Mouse (Mus musculus): ENCODE measurements around the gene Cab39.
"Not testable (repeated sequence)": the region's sequence is repeated elsewhere in the genome, so short reads cannot be mapped to it uniquely, and the experiment has no call there.

Gene Cab39

GRCm38 (mm10) chr1:85790565-85790964 is 2.7 kb upstream of the Cab39 start:
- DNase-seq (ENCODE audit: low spot score in 2 of 2) = no peak

- DNase-seq (ENCODE audit: low spot score in 2 of 2) = no peak
Observed at GRCm38 (mm10) chr1:85791476-85791875, 1.8 kb upstream of the Cab39 start.

DNA sequence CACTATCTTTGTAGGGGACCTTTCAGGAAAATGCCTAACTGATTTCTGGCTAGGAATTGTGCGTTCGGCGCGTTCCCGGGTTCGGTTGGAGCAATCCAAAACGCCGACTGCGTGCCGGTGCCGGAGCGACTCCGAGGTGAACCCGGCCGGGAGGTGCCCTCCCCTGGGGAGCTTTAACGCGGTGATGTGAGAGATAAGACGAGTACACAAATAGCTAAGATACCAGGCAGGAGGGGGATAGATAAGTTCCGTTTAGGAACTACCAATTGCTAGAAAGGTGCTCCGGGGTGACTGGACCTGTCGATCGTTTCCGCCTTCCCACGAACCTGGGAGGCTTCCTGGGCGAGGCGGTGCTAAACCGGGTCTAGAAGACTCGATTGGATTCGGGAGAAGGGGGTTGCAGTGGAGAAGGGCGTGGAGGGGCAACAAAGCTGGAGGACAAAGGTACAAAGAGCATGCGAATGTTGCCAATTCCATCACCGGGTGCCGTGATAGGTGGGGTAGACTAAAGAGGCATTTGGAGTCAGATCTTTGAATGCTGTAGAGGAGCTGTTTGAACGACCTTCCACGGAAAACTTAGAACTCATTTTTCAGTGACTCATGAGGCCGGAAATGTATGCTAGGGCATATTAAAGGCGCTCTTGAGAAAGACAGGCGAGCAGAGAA is 998 bp downstream of the Cab39 start:
- peak; percentile 54 to 55 for DNase-seq (ENCODE audit: low spot score in 2 of 2)

- no peak for DNase-seq (ENCODE audit: low spot score in 2 of 2)
Observed at GRCm38 (mm10) chr1:85795196-85795595, 2.0 kb downstream of the Cab39 start.

- no peak for DNase-seq (ENCODE audit: low spot score in 2 of 2)
Observed at GRCm38 (mm10) chr1:85799776-85800175, 6.5 kb downstream of the Cab39 start.

DNA sequence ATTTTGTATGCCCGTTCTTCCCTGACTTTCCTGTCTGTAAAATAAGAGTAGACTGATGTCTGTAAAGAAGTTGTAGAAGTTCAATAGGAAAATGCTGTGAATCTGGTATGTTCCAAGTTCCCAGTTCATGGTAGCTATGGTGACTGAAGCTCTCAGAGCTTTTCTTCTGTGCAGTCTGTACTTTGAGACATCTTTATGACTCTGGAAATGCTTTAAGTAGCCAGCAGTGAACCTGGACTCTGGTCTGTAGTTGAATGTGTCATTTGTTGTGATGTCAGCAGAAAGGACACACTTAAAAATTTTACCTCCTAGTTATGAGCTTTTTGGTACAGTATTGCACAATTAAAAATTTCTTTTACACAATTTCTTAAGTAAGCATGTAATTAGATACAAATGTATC is 9.3 kb downstream of the Cab39 start:
- no peak for DNase-seq (ENCODE audit: low spot score in 2 of 2)

DNA sequence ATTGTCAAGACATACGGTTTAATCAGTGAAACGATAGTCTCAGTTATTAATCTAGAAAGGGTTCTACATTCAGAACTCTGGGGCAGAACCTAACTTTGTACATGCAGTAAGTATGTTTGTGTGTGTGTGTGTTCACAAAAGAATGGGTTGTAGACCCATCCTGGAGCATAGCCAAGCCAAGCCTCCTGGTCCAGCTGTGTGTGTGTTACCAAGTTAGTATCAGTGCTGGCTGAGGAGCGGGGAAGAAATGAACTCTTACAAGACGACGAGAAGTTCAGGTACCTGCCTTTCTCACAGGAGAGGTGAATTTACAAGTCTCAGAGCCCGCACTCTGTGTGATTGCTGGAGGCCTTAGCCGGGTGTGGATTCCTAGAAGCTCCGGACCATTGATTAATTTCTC is 11.3 kb downstream of the Cab39 start:
- no peak for DNase-seq (ENCODE audit: low spot score in 2 of 2)

DNA sequence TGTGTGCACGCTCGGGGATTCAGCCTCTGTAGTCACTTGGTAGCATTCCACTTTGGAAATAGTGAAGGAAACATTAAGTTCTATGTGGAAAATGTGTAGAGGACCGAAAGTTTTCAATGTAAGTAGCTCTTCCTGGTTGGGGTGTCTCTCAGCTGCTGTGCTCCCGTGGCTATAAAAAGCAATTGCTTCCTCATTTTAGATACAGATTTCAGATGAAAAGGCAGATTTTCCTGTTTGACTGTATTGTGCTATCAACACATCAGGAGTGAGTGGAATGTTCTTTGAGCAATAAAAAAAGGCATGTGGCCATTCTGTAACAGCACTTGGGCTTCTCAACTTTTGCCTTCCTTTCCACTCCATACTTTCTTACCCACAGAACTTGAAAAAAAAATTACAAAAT is 16.0 kb downstream of the Cab39 start:
- no peak for DNase-seq (ENCODE audit: low spot score in 2 of 2)

- DNase-seq (ENCODE audit: low spot score in 2 of 2) = no peak
Observed at GRCm38 (mm10) chr1:85810343-85810742, 17.1 kb downstream of the Cab39 start.

DNA sequence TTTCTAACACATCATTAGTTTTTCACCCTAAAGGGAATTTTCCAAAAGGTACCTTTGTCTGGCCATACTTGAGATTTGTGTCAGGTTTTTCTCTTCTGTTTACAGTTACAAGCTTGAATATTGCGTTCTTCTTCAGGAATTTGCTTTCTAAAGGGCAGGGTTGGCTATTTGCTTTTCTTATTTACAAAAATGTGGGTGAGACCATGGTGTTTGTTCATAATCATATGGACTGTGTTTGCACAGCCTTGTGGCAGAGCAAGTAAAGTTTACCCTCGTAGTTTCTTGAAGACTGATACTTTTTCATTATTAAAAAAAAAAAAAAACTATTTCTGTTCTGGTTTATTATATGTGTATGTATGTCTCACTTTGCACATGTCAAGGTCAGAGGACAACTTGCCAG is 17.5 kb downstream of the Cab39 start:
- no peak for DNase-seq (ENCODE audit: low spot score in 2 of 2)

GRCm38 (mm10) chr1:85814213-85814612 is 21.0 kb downstream of the Cab39 start:
- DNase-seq (ENCODE audit: low spot score in 2 of 2) = not testable (repeated sequence)

DNA sequence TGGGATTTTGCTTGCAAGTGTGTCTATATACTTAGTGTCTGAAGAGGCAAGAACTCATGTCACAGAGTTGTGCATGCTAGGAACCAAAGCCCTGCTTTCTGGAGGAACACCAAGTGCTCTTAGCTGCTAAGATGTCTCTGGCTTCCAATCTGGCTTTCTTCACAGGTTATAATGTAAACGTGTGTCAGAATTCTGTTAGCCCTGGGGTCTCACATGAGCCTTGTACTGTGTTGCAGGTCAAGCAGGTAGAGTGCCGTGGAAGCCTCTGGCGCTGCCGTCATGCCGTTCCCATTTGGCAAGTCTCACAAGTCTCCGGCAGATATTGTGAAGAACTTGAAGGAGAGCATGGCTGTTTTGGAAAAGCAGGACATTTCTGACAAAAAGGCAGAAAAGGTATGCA is 24.9 kb downstream of the Cab39 start:
- no peak for DNase-seq (ENCODE audit: low spot score in 2 of 2)

DNA sequence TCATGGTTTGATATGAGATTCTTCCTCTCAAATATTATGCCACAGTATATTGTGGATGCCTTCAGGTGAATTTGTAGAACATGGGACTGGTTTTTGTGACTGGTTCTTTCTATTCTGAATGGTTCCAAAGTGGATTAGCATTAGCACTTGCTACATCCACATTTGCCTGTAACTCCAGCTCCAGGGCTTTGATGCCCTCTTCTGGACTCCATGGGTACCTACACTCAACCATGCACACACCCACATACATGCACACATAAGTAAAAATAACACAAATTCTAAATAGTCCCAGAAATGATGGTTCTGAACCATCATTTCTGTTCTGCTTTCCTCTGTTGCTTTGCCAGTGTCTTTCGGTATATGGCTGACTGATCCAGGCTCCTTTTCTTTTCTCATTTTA is 26.5 kb downstream of the Cab39 start:
- no peak for DNase-seq (ENCODE audit: low spot score in 2 of 2)

DNA sequence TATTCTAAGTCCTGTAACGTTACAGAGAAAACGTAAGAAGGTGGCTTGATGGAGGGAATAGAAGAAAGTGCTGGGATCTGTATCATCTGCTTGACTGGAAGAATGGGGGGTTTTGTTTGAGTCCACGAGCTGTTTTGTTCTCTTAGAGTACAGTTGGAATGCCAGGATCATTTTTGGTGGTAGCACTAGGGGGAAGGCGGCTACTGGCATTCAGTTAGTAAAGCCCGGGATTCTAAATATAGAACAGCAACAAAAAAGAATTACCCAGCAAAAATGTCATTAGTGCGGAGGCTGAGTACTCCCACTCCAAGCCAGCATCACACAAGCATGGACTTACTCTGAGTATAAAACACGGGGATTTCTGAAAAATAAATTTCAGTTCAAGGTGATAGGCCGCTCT is 29.0 kb downstream of the Cab39 start:
- DNase-seq (ENCODE audit: low spot score in 2 of 2) = no peak

GRCm38 (mm10) chr1:85824905-85825304 is 31.7 kb downstream of the Cab39 start:
- no peak for DNase-seq (ENCODE audit: low spot score in 2 of 2)

- DNase-seq (ENCODE audit: low spot score in 2 of 2) = no peak
Observed at GRCm38 (mm10) chr1:85827166-85827565, 33.9 kb downstream of the Cab39 start.

DNA sequence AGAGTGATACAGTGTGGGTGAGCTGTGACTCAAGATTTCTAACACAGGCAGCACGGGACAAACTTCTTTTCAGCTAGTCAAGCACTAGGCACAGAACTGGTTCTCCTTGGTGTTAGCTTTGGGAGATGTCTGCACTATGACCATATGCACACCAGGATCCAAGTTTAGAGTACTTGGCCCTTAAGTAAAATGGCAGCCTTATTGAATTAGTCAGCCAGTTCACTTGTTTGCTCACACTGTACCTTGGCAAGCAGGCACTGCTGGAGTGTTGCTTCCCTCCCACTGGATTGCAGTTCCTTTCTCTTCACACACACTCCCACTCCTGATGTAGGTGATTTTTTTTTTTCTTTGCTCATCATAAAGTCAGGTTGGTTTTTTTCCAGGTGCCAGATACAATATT is 35.8 kb downstream of the Cab39 start:
- DNase-seq (ENCODE audit: low spot score in 2 of 2) = no peak

GRCm38 (mm10) chr1:85838056-85838455 is 44.8 kb downstream of the Cab39 start:
- DNase-seq (ENCODE audit: low spot score in 2 of 2) = peak in 1 of 2 experiments; percentile 26

DNA sequence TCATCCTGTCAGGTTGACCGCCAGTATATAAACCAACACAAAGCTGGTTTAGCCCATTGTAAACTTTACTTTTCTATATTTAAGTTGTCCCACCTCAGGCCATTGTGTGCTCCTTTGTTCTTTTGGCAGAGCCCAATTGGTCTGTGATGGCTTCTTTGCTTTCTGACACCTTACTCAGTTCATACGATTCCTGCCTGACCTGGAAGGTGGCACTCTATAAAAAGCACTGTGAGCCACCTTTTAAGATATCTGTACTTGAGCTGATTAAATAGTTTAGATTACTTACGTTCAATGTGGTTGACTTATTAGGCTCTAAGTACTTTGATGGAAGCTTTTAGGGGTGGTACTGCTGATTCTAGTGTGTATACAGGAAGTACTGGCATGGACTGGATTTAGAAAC is 46.1 kb downstream of the Cab39 start:
- no peak for DNase-seq (ENCODE audit: low spot score in 2 of 2)

- no peak for DNase-seq (ENCODE audit: low spot score in 2 of 2)
Observed at GRCm38 (mm10) chr1:85839790-85840189, 46.5 kb downstream of the Cab39 start.

DNA sequence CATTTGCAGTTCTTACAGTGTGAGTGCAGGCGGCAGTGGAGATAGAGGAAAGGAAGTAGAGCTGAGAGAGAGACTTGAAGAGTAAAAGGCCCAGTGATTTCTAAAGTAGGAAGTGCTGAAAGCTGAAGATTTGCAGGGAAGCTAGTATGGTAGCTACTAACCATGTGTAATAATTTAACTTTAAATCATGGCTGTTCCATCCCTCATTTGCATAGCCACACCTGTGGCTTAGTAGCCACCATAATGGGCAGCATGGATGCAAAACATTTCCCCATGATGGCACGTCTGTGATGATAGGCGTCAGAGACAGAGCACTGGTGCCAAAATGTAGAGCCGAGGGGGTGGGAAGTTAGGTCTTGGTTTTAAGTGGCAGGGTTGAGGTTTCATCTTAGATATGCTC is 47.2 kb downstream of the Cab39 start:
- no peak for DNase-seq (ENCODE audit: low spot score in 2 of 2)

DNA sequence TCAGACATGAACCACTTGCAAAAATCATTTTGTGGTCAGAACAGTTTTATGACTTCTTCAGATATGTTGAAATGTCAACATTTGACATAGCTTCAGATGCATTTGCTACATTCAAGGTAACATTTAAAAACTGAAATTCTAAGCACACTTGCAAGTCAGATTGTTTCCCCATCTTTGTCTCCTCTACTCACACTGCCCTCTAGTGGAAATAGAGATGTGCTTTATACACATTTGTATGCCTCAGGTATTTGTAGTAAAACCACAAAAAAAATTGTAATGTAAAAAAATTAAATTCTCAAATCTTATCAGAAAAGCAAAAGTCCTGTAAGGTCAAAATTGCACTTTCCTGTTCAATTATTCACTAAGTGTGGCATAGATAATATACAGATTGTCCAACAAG is 49.0 kb downstream of the Cab39 start:
- DNase-seq (ENCODE audit: low spot score in 2 of 2) = no peak

- no peak for DNase-seq (ENCODE audit: low spot score in 2 of 2)
Observed at GRCm38 (mm10) chr1:85843291-85843863, 50.1 kb downstream of the Cab39 start.

- no peak for DNase-seq (ENCODE audit: low spot score in 2 of 2)
Observed at GRCm38 (mm10) chr1:85844981-85845380, 51.7 kb downstream of the Cab39 start.

All from urinary bladder, adult 18-20 months (tissue).